Mouse (Mus musculus) cerebellum, adult 2 months (tissue): ENCODE measurements around the gene Prkcb.

Source experiments
- CTCF ChIP-seq: fragments of 200-500 bp; IDR thresholded peaks from 2 replicates; pipeline ENCODE4 v1.5.1; 2011; ENCODE audit warnings: low read depth, mild to moderate bottlenecking, control low read depth, low read length, moderate library complexity, borderline replicate concordance; ENCODE audit not compliant: insufficient read depth
- POLR2A ChIP-seq: fragments of 200-500 bp; IDR thresholded peaks from 2 replicates; pipeline ENCODE4 v1.6.1; 2011; ENCODE audit warnings: low read length, control low read depth, borderline replicate concordance; ENCODE audit not compliant: insufficient read depth

GRCm38 (mm10) chr7:122397699-122398098 lies 109.1 kb downstream of the Prkcb start:
- TF ChIP-seq CTCF (no peak), POLR2A (no peak)
